Mouse (Mus musculus): Measurements from ENCODE around the gene Phyh. TPM values are rescaled to one million over a fixed set of nuclear protein-coding genes. Genes with fewer than 3 reads are reported as not detected.

The Phyh gene
- polyA plus RNA-seq, 1 experiment from 2014 or later: 242 TPM

GRCm38 (mm10) chr2:4975807-4976206 is 57.0 kb downstream of the Phyh start, which contains the start of gene Ucma:
Gene Ucma (plus strand): TSS chr2:4976122.
- Histone ChIP-seq H3K27ac (ENCODE audit: low read length) (no peak within 1 kb of the TSS), H3K9ac (ENCODE audit: low read length) (no peak within 1 kb of the TSS), H3K4me2 (ENCODE audit: low read depth, low read length) (no peak within 1 kb of the TSS), H3K9me3 (replicated peaks; ENCODE audit: control insufficient read depth, low read length) (no peaks in the 10 kb centered on the region), H3K27me3 (ENCODE audit: control insufficient read depth, insufficient read depth, low read length) (no peaks in the 10 kb centered on the region), H3K36me3 (ENCODE audit: control insufficient read depth, insufficient read depth) (no peaks in the 10 kb centered on the region), H3K4me3 (ENCODE audit: low read length) (no peak within 1 kb of the TSS), H3K4me1 (ENCODE audit: control insufficient read depth, insufficient read depth, low read length) (peaks cover 4% of the 10 kb centered on the region; the same call in 1 of the 2 replicates)
- ATAC-seq (replicated peaks; ENCODE audit: extremely low read depth, insufficient read depth, low FRiP score): no peak
- 59% methylated on average over 5 of the region's 5 CpGs for WGBS

- no peak for ATAC-seq (replicated peaks; ENCODE audit: extremely low read depth, insufficient read depth, low FRiP score)
- Histone ChIP-seq H3K9ac (ENCODE audit: low read length) (no peak overlapping the region), H3K4me2 (ENCODE audit: low read depth, low read length) (no peak overlapping the region), H3K9me3 (replicated peaks; ENCODE audit: control insufficient read depth, low read length) (no peaks in the 10 kb centered on the region), H3K4me3 (ENCODE audit: low read length) (no peak overlapping the region), H3K27ac (ENCODE audit: low read length) (no peak overlapping the region; the same call in 1 of the 2 replicates), H3K36me3 (ENCODE audit: control insufficient read depth, insufficient read depth) (no peaks in the 10 kb centered on the region), H3K4me1 (ENCODE audit: control insufficient read depth, insufficient read depth, low read length) (peaks cover 4% of the 10 kb centered on the region; the same call in 1 of the 2 replicates), H3K27me3 (ENCODE audit: control insufficient read depth, insufficient read depth, low read length) (no peaks in the 10 kb centered on the region)
- 27% methylated on average over 8 of the region's 8 CpGs for WGBS
These were observed 59.3 kb downstream of the Phyh start for GRCm38 (mm10) chr2:4978091-4978490.

DNA sequence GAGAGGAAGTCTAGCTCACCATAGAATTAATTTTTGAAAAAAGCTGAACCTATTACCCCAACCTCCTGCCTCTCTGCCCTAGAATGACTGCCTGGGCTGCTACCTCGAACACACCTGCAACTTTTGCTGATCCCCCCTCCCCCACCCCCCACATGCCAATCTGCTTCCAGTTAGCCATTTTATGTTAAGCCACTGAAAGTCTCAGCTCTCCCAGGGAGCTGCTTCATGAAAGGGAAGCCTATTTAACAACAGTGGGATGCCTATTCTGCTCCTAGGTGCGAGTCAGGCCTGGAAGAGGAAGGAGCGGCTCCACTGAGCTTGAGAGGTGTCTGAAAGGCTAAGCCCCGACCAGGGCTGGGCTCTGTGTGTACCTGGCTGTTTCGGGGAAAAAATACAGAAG is 65.2 kb downstream of the Phyh start:
- Histone ChIP-seq H3K4me2 (ENCODE audit: low read depth, low read length) (no peak overlapping the region), H3K27me3 (ENCODE audit: control insufficient read depth, insufficient read depth, low read length) (no peaks in the 10 kb centered on the region), H3K36me3 (ENCODE audit: control insufficient read depth, insufficient read depth) (no peaks in the 10 kb centered on the region), H3K4me1 (ENCODE audit: control insufficient read depth, insufficient read depth, low read length) (no peaks in the 10 kb centered on the region), H3K9me3 (replicated peaks; ENCODE audit: control insufficient read depth, low read length) (no peaks in the 10 kb centered on the region), H3K27ac (ENCODE audit: low read length) (no peak overlapping the region), H3K9ac (ENCODE audit: low read length) (no peak overlapping the region), H3K4me3 (ENCODE audit: low read length) (no peak overlapping the region)
- WGBS: 33% methylated on average over 5 of the region's 5 CpGs
- ATAC-seq (replicated peaks; ENCODE audit: extremely low read depth, insufficient read depth, low FRiP score): no peak

GRCm38 (mm10) chr2:4985000-4985399 is 66.2 kb downstream of the Phyh start:
- Histone ChIP-seq H3K9ac (ENCODE audit: low read length) (no peak overlapping the region), H3K36me3 (ENCODE audit: control insufficient read depth, insufficient read depth) (no peaks in the 10 kb centered on the region), H3K27ac (ENCODE audit: low read length) (no peak overlapping the region), H3K9me3 (replicated peaks; ENCODE audit: control insufficient read depth, low read length) (no peaks in the 10 kb centered on the region), H3K4me2 (ENCODE audit: low read depth, low read length) (no peak overlapping the region), H3K27me3 (ENCODE audit: control insufficient read depth, insufficient read depth, low read length) (no peaks in the 10 kb centered on the region), H3K4me1 (ENCODE audit: control insufficient read depth, insufficient read depth, low read length) (no peaks in the 10 kb centered on the region), H3K4me3 (ENCODE audit: low read length) (no peak overlapping the region)
- WGBS: 71% methylated on average over 6 of the region's 6 CpGs
- ATAC-seq (replicated peaks; ENCODE audit: extremely low read depth, insufficient read depth, low FRiP score): no peak

DNA sequence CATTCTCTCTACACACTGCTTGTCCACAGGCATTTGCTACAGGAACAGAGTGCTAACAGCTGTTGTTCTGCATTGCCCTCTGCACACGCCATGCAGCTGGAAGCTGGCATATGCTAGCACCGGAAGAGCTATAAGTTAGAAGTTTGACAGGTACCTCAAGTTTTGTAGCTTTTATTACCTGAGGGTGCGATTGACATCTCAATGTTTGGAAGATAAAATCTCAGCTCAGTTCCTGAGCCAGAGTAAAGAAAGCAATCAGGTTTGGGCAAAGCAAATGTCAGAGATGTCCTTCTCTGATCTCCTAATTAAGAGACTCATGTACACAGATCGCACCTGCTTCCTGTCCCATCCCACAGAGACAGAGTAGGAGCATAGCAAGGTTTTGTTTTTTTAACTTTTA is 68.0 kb downstream of the Phyh start:
- H3K4me3 ChIP-seq (ENCODE audit: low read length): no peak overlapping the region
- H3K9me3 ChIP-seq (replicated peaks; ENCODE audit: control insufficient read depth, low read length): no peaks in the 10 kb centered on the region
- no peaks in the 10 kb centered on the region for H3K27me3 ChIP-seq (ENCODE audit: control insufficient read depth, insufficient read depth, low read length)
- WGBS: 83% methylated on average over 4 of the region's 4 CpGs
- H3K27ac ChIP-seq (ENCODE audit: low read length): no peak overlapping the region
- H3K9ac ChIP-seq (ENCODE audit: low read length): no peak overlapping the region
- peaks cover 5% of the 10 kb centered on the region; the same call in 1 of the 2 replicates for H3K36me3 ChIP-seq (ENCODE audit: control insufficient read depth, insufficient read depth)
- no peaks in the 10 kb centered on the region for H3K4me1 ChIP-seq (ENCODE audit: control insufficient read depth, insufficient read depth, low read length)
- ATAC-seq (replicated peaks; ENCODE audit: extremely low read depth, insufficient read depth, low FRiP score): no peak
- H3K4me2 ChIP-seq (ENCODE audit: low read depth, low read length): no peak overlapping the region

DNA sequence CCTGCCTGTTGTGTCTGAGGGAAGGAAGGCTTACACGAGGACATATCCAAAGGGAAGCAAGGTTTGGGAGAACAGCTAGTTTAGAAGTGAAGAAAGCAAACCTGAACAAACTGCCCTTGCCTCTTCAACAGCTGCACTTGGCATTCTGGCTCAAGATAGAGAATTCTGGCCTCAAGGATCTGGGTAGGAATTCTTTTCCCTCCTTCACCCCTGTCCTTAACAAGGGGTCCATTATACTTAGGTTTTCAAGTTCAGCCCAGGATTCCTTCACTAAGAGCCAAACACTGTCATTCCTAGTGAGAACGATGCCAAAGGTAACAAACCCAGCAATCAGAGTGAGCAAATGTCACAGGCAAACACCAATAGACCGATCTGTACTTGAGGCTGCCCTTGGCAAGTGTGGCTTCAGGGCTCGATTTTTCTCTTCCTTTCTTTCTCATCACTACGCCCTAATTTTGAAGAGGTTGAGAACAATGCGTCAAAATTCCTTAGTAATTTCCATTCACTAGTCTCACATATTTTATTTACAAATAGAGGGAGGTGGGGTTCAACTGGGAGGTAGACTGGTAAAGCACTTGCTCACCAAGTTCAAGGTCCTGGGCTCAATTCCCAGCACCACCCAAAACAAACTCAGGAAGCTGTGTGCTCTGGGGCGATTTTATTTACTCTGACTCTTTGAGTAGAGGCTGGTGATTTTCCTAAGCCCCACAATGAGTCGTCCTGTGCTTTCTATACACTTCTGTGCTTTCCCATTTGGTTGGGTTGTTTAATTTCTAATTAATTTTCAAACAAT is 68.8 kb downstream of the Phyh start:
- Histone ChIP-seq H3K9me3 (replicated peaks; ENCODE audit: control insufficient read depth, low read length) (no peaks in the 10 kb centered on the region), H3K27me3 (ENCODE audit: control insufficient read depth, insufficient read depth, low read length) (no peaks in the 10 kb centered on the region), H3K9ac (ENCODE audit: low read length) (no peak overlapping the region), H3K27ac (ENCODE audit: low read length) (no peak overlapping the region), H3K36me3 (ENCODE audit: control insufficient read depth, insufficient read depth) (peaks cover 7% of the 10 kb centered on the region), H3K4me3 (ENCODE audit: low read length) (no peak overlapping the region), H3K4me1 (ENCODE audit: control insufficient read depth, insufficient read depth, low read length) (no peaks in the 10 kb centered on the region), H3K4me2 (ENCODE audit: low read depth, low read length) (no peak overlapping the region)
- 73% methylated on average over 8 of the region's 8 CpGs for WGBS
- ATAC-seq (replicated peaks; ENCODE audit: extremely low read depth, insufficient read depth, low FRiP score): no peak

Other genes starting within 250 kb of the Phyh start
- 2.3 and 2.7 TPM in 2 replicates for gene Bend7, start 201.2 kb upstream of the Phyh start, polyA plus RNA-seq (2015; fragmentation: Nextera tagmentation; extraction: Ambion mirVana)
- gene Sephs1, start 37.5 kb upstream of the Phyh start, polyA plus RNA-seq (2015; fragmentation: Nextera tagmentation; extraction: Ambion mirVana): 38.2 and 38.7 TPM in 2 replicates
- 0.29 and 0.49 TPM in 2 replicates for gene Ucma, start 57.1 kb downstream of the Phyh start, polyA plus RNA-seq (2015; fragmentation: Nextera tagmentation; extraction: Ambion mirVana)
- gene Mcm10, start 93.8 kb downstream of the Phyh start, polyA plus RNA-seq (2015; fragmentation: Nextera tagmentation; extraction: Ambion mirVana): 15.6 and 17.4 TPM in 2 replicates
- 17.9 TPM in 2 replicates for gene Optn, start 145.0 kb downstream of the Phyh start, polyA plus RNA-seq (2015; fragmentation: Nextera tagmentation; extraction: Ambion mirVana)
- gene Ccdc3, start 218.8 kb downstream of the Phyh start, polyA plus RNA-seq (2015; fragmentation: Nextera tagmentation; extraction: Ambion mirVana): 6.5 and 8.8 TPM in 2 replicates

All from heart, embryonic 16.5 days (tissue).